8 mouse cellular contexts compared by ENCODE assay signal in genomic region chr2:153446017-153446408, GRCm38 (mm10). TPM values are rescaled to one million over a fixed set of nuclear protein-coding genes. Genes with fewer than 3 reads are reported as not detected.
A peak's percentile ranks its signal among the peaks of the same experiment; 100 is the strongest.
DNase-seq lines count a peak whose midpoint lies in the region; ATAC-seq lines count a peak whose summit lies in the region.

No protein-coding gene starts in this region.

- H3K27me3 ChIP-seq in heart, embryonic 15.5 days = no peaks in the 10 kb centered on the region
- H3K27me3 ChIP-seq in lung, embryonic 15.5 days = no peaks in the 10 kb centered on the region

- peak overlapping the region; percentile 96 for H3K4me2 ChIP-seq in heart, embryonic 15.5 days
- H3K4me2 ChIP-seq in lung, embryonic 15.5 days = peak overlapping the region; percentile 98

- H3K36me3 ChIP-seq in heart, embryonic 15.5 days = no peaks in the 10 kb centered on the region
- H3K36me3 ChIP-seq in lung, embryonic 15.5 days = no peaks in the 10 kb centered on the region

- ATAC-seq in heart, embryonic 15.5 days (replicated peaks; ENCODE audit: insufficient number of reproducible peaks, insufficient read depth, low FRiP score, low read depth) = no peak
- ATAC-seq in lung, embryonic 15.5 days (ENCODE audit: borderline replicate concordance, extremely low read depth, low FRiP score, low TSS enrichment) = no peak
- ATAC-seq in neutrophil, adult 5-6 weeks (ENCODE audit: extremely low read depth, insufficient number of reproducible peaks, low FRiP score, poor library complexity, severe bottlenecking) = peak; percentile 50; the same call in 1 of the 2 replicates

- peak; percentile 59 to 62 for DNase-seq in B cell, adult 2 months
- DNase-seq in ES-CJ7 (ENCODE audit: low read depth, low spot score) = peak; percentile 77
- peak; percentile 87 for DNase-seq in embryo, embryonic 10 days (ENCODE audit: low spot score)
- peak; percentile 77 for DNase-seq in kidney, postnatal 14 days
- no peak for DNase-seq in frontal cortex, postnatal 10 days (ENCODE audit: low spot score in 2 of 2)

- peaks cover 33% of the 10 kb centered on the region for H3K4me1 ChIP-seq in heart, embryonic 15.5 days (replicated peaks)
- peaks cover 32% of the 10 kb centered on the region for H3K4me1 ChIP-seq in lung, embryonic 15.5 days

- 0% methylated on average over 8 of the region's 8 CpGs for WGBS in heart, embryonic 15.5 days
- WGBS in lung, embryonic 15.5 days = 1% methylated on average over 8 of the region's 8 CpGs

- peak overlapping the region; percentile 69 for H3K9ac ChIP-seq in heart, embryonic 15.5 days
- peak overlapping the region; percentile 73 for H3K9ac ChIP-seq in lung, embryonic 15.5 days

- H3K9me3 ChIP-seq in heart, embryonic 15.5 days (replicated peaks) = no peaks in the 10 kb centered on the region
- no peaks in the 10 kb centered on the region for H3K9me3 ChIP-seq in lung, embryonic 15.5 days

- peak overlapping the region; percentile 98 for H3K4me3 ChIP-seq in heart, embryonic 15.5 days
- H3K4me3 ChIP-seq in lung, embryonic 15.5 days = peak overlapping the region; percentile 97

- peak overlapping the region; percentile 96; the same call in 1 of the 2 replicates for H3K27ac ChIP-seq in heart, embryonic 15.5 days
- H3K27ac ChIP-seq in lung, embryonic 15.5 days = peak overlapping the region; percentile 97

RNA-seq across cellular contexts. Expression of gene 4930404H24Rik, which starts 46.6 kb away (rescaled TPM):
- polyA plus RNA-seq in heart, embryonic 15.5 days (2015; fragmentation: Nextera tagmentation; extraction: Ambion mirVana) = not detected in 2 replicates
- not detected in 2 replicates for polyA plus RNA-seq in lung, embryonic 15.5 days (2015; fragmentation: Nextera tagmentation; extraction: Ambion mirVana)
- not detected in 2 replicates for total RNA-seq in neutrophil, adult 5-6 weeks (2017)

Comparison
In these comparisons a context has a peak if more than half of its experiments do, and no peak if none do; other contexts are left out.
1. DNase-seq: peak in B cell, adult 2 months (2 of 2), ES-CJ7 (single experiment), embryo, embryonic 10 days (single experiment) and kidney, postnatal 14 days (single experiment); none in frontal cortex, postnatal 10 days (0 of 2).